Mouse (Mus musculus) ES-E14 (cell line): Measurements from ENCODE around the gene Jup. TPM values are rescaled to one million over a fixed set of nuclear protein-coding genes. Genes with fewer than 3 reads are reported as not detected.
A peak's percentile ranks its signal among the peaks of the same experiment; 100 is the strongest.

ENCODE experiments used
- DNase-seq: peaks from one replicate; pipeline ENCODE4 v3.0.0-alpha.2; 2013; ENCODE audit warnings: low read depth, low spot score
- H3K27ac ChIP-seq: 2 replicates; pipeline ENCODE4 v1.5.1; 2012; ENCODE audit warnings: low read depth, mild to moderate bottlenecking, low read length, moderate library complexity, mixed read lengths; ENCODE audit not compliant: poor library complexity, insufficient read depth, severe bottlenecking
- H3K36me3 ChIP-seq: 2 replicates; pipeline ENCODE4 v1.6.1; 2012; ENCODE audit warnings: mild to moderate bottlenecking, low read length, moderate library complexity, mixed read lengths; ENCODE audit not compliant: control insufficient read depth, poor library complexity, insufficient read depth, severe bottlenecking
- H3K4me1 ChIP-seq, 2 experiments: fragments of 150-350 bp in 1 of 2; sonication (generic) in 1 of 2; 2 replicates each; pipeline ENCODE4 v1.6.1; 2012; ENCODE audit warnings: low read length in 2 of 2, mild to moderate bottlenecking in 1 of 2, mixed read lengths in 1 of 2; ENCODE audit not compliant: control insufficient read depth in 2 of 2, insufficient read depth in 2 of 2, poor library complexity in 1 of 2
- H3K4me3 ChIP-seq, 2 experiments: fragments of 150-350 bp in 1 of 2; sonication (generic) in 1 of 2; 2 replicates each; pipeline ENCODE4 v1.5.1; 2012; ENCODE audit warnings: low read length in 2 of 2, low read depth in 1 of 2, mild to moderate bottlenecking in 1 of 2, mixed read lengths in 1 of 2; ENCODE audit not compliant: insufficient read depth in 1 of 2, poor library complexity in 1 of 2, severe bottlenecking in 1 of 2
- H3K9ac ChIP-seq: 2 replicates; pipeline ENCODE4 v1.6.1; 2012; ENCODE audit warnings: low read depth, mild to moderate bottlenecking, low read length, mixed read lengths; ENCODE audit not compliant: poor library complexity, insufficient read depth, severe bottlenecking
- H3K9me3 ChIP-seq: fragments of 150-350 bp; sonication (generic); 2 replicates; pipeline ENCODE4 v1.6.1; 2012; ENCODE audit warnings: low read depth, mild to moderate bottlenecking, low read length; ENCODE audit not compliant: control insufficient read depth, insufficient read depth
- CHD2 ChIP-seq: IDR thresholded peaks from 2 replicates; pipeline ENCODE4 v1.6.1; 2014; ENCODE audit warnings: mild to moderate bottlenecking, low read depth, low read length, inconsistent platforms
- HCFC1 ChIP-seq: IDR thresholded peaks from 2 replicates; pipeline ENCODE4 v1.6.1; 2012; ENCODE audit warnings: low read length, inconsistent platforms, borderline replicate concordance; ENCODE audit not compliant: insufficient read depth
- MAFK ChIP-seq: IDR thresholded peaks from 2 replicates; pipeline ENCODE4 v1.6.1; 2014; ENCODE audit warnings: mild to moderate bottlenecking, low read depth, low read length, inconsistent platforms; ENCODE audit not compliant: insufficient read depth
- ZC3H11A ChIP-seq: IDR thresholded peaks from 2 replicates; pipeline ENCODE4 v1.6.1; 2012; ENCODE audit warnings: low read depth, mild to moderate bottlenecking, inconsistent platforms, low read length, borderline replicate concordance
- ZNF384 ChIP-seq: IDR thresholded peaks from 2 replicates; pipeline ENCODE4 v1.6.1; 2012; ENCODE audit warnings: low read depth, low read length, inconsistent platforms
- in situ Hi-C, 2 experiments: fragments of 600-800 bp; cut with MboI; formaldehyde crosslinking; loops; one replicate each; pipeline ENCODE4 v1.15.1; 2025; ENCODE audit warnings: low sequenced_read_pairs in 2 of 2, inconsistent platforms in 1 of 2; ENCODE audit not compliant: unreplicated experiment in 2 of 2
- total RNA-seq: library from RNA; depleted of rRNA; stranded (reverse); fragments of 300-350 nt; gene quantifications from 2 replicates; pipeline ENCODE4 v1.2.3, GENCODE M21; 2012; rRNA removed

Jup gene
- total RNA-seq, 1 experiment: 101 TPM

DNA sequence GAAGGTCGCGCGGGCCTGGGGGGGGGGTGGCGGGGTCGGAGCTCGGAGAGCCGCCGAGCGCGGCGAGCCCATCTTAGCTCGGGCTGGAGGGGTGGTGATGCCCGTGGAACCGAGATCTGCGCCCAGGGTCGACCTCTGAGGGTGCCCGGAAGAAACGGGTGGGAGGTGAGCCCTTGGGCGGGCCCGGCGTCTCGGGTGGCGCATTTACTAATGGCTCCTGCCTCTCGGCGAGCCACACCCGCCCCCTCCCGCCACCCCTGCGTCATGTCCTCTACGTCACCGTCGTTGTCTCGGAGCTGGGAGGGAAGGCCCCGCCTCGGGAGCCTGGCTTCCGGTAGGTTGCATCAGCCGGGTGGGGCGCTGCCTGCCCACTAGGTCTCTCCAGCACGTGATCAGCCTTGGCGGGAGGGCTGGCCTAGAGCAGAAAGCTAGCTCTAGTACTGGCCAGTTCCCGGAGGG lies 77.4 kb downstream of the Jup start:
- in situ Hi-C loops: no loop called here

DNA sequence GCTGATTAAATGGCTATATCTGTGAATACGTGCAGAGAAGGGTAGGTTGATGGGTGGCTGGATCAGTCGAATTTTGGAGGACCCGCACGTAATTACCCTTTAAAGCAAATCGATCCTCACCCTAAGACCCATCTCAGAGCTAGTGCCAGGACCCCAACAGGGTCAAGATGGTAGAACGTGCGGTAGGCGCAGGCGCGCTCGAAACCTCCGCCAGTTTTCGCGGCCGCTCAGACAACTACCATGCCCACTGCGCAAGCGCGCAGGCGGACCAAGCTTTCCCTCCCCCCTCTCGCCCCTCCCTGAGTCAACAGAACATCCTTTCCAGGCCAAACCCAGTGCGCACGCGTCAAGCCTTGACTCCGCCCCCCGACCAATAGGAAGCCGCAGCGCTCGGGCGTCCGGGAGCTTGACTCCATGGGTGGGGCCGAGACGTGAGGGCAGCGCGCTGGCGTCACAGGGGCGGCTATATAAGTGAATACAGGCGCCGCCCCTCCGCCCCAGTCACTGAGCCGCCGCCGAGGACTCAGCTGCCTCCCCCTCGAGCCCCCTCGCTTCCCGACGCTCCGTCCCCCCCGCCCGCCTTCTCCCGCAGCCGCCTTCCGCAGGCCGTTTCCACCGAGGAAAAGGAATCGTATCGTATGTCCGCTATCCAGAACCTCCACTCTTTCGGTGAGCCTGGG lies 77.9 kb downstream of the Jup start, which contains the start of gene Eif1:
TSS of gene Eif1 (plus strand) at position 394 of the 680 bp plus-strand sequence.
- 0 out of 2 replicates have a peak, but pooled peaks have one; percentile 12 for TF ChIP-seq MAFK
- TF ChIP-seq ZC3H11A: no peak
- TF ChIP-seq HCFC1: 0 out of 2 replicates have a peak, but pooled peaks have one; percentile 27
- in situ Hi-C loops: no loop called here
- peak; percentile 100 for DNase-seq
- H3K4me3 ChIP-seq: peak within 1 kb of the TSS; percentile 91 to 94
- H3K4me1 ChIP-seq: peaks cover 6 to 14% of the 10 kb centered on the region in 2 experiments
- peaks cover 20% of the 10 kb centered on the region for H3K36me3 ChIP-seq
- H3K9me3 ChIP-seq: no peaks in the 10 kb centered on the region
- H3K27ac ChIP-seq: peak within 1 kb of the TSS; percentile 99
- peak within 1 kb of the TSS; percentile 99 for H3K9ac ChIP-seq

More for the DNA sequence above, 77.4 kb downstream of the Jup start:
- TF ChIP-seq HCFC1 (no peak; the same call in 1 of the 2 replicates), CHD2 (no peak), ZC3H11A (no peak), MAFK (no peak), ZNF384 (no peak)
- peak overlapping the region; percentile 99 for H3K9ac ChIP-seq
- peak; percentile 95 for DNase-seq
- no peaks in the 10 kb centered on the region for H3K9me3 ChIP-seq
- H3K27ac ChIP-seq: peak overlapping the region; percentile 99
- peaks cover 20% of the 10 kb centered on the region for H3K36me3 ChIP-seq
- H3K4me1 ChIP-seq: peaks cover 6 to 12% of the 10 kb centered on the region in 2 experiments
- peak overlapping the region; percentile 87 to 94 for H3K4me3 ChIP-seq

Other genes with a start within 250 kb of the Jup start
- gene Krt19, start 249.1 kb downstream of the Jup start, total RNA-seq: 53.4 and 79.9 TPM in 2 replicates
- 0.09 and 0.11 TPM in 2 replicates for gene Krt9, start 204.5 kb downstream of the Jup start, total RNA-seq
- 2.1 and 2.3 TPM in 2 replicates for gene Krt14, start 190.2 kb downstream of the Jup start, total RNA-seq
- 0.31 and 0.69 TPM in 2 replicates for gene Krt16, start 148.9 kb downstream of the Jup start, total RNA-seq
- 3.2 and 8.5 TPM in 2 replicates for gene Krt17, start 136.7 kb downstream of the Jup start, total RNA-seq
- 21.7 and 42.5 TPM in 2 replicates for gene Krt42, start 127.9 kb downstream of the Jup start, total RNA-seq
- 322 and 326 TPM in 2 replicates for gene Eif1, start 77.9 kb downstream of the Jup start, total RNA-seq
- 1.6 and 2.9 TPM in 2 replicates for gene Gast, start 63.4 kb downstream of the Jup start, total RNA-seq
- gene Hap1, start 41.6 kb downstream of the Jup start, total RNA-seq: 21.4 and 34.2 TPM in 2 replicates
- 39.0 and 44.3 TPM in 2 replicates for gene P3h4, start 17.1 kb upstream of the Jup start, total RNA-seq
- 73.3 and 102 TPM in 2 replicates for gene Fkbp10, start 17.9 kb upstream of the Jup start, total RNA-seq
- 27.1 and 27.4 TPM in 2 replicates for gene Nt5c3b, start 44.0 kb upstream of the Jup start, total RNA-seq
- gene Klhl10, start 44.2 kb upstream of the Jup start, total RNA-seq: 1.7 and 2.9 TPM in 2 replicates
- gene Klhl11, start 75.0 kb upstream of the Jup start, total RNA-seq: 43.3 and 49.5 TPM in 2 replicates
- 202 and 209 TPM in 2 replicates for gene Acly, start 130.2 kb upstream of the Jup start, total RNA-seq
- gene Ttc25, start 147.8 kb upstream of the Jup start, total RNA-seq: 2.3 and 3.4 TPM in 2 replicates
- gene Cnp, start 177.1 kb upstream of the Jup start, total RNA-seq: 9.4 and 11.9 TPM in 2 replicates
- 27.3 and 30.7 TPM in 2 replicates for gene Nkiras2, start 221.5 kb upstream of the Jup start, total RNA-seq
- gene Dnajc7, start 222.4 kb upstream of the Jup start, total RNA-seq: 139 and 208 TPM in 2 replicates